In the genomic region with DNA sequence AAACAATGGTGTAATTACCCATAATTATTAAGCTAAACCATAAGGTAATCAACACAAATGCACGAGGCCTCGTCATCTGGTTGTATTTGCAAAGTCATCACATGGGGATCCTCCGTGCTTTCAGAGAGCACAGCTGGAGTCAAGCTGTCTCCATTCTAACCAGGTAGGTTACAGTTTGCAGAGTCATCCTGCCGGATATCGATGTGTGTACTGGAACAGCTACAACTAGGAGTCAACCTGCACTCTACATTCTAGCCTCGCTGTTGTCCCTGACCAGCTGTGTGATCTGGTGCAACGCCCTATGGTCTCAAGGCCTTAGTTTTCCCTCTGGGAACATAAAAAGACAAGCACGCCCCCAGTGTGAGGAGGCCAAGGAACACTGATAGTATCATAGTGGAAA, we compare ENCODE assay signal across 8 mouse cellular contexts. TPM values are rescaled to one million over a fixed set of nuclear protein-coding genes. Genes with fewer than 3 reads are reported as not detected.
DNase-seq lines count a peak whose midpoint lies in the region; ATAC-seq lines count a peak whose summit lies in the region.

No protein-coding gene starts in this region.

- H3K9me3 ChIP-seq in limb, embryonic 13.5 days: no peaks in the 10 kb centered on the region

- H3K4me1 ChIP-seq in limb, embryonic 13.5 days: peaks cover 7% of the 10 kb centered on the region; the same call in 1 of the 2 replicates

- H3K9ac ChIP-seq in limb, embryonic 13.5 days: no peak overlapping the region

- peak; percentile 49 for DNase-seq in adrenal gland, adult 2 months
- no peak for DNase-seq in adrenal gland, postnatal 25 days
- DNase-seq in ovary, adult 18-20 months (ENCODE audit: low spot score): peak; percentile 26
- DNase-seq in ovary, postnatal 14 days (ENCODE audit: low spot score): no peak
- no peak for DNase-seq in urinary bladder, postnatal 10 days (ENCODE audit: low spot score)
- no peak for DNase-seq in thymus, postnatal 10 days (ENCODE audit: low spot score in 2 of 2)
- DNase-seq in right cerebral cortex, postnatal 4 days: no peak

- H3K4me2 ChIP-seq in limb, embryonic 13.5 days (replicated peaks): peak overlapping the region; percentile 64

- peak overlapping the region; percentile 67; the same call in 1 of the 2 replicates for H3K4me3 ChIP-seq in limb, embryonic 13.5 days

- no peaks in the 10 kb centered on the region for H3K27me3 ChIP-seq in limb, embryonic 13.5 days

- 44% methylated on average over 8 of the region's 8 CpGs for WGBS in limb, embryonic 13.5 days

- H3K27ac ChIP-seq in limb, embryonic 13.5 days: no peak overlapping the region

- no peak for ATAC-seq in limb, embryonic 13.5 days (ENCODE audit: low FRiP score, low read depth)

- peaks cover 21% of the 10 kb centered on the region; the same call in 1 of the 2 replicates for H3K36me3 ChIP-seq in limb, embryonic 13.5 days

RNA-seq across cellular contexts. Expression of a gene that starts 2.1 kb away (rescaled TPM):
- total RNA-seq in adrenal gland, adult 2 months (2021): 100 to 1,000 TPM; 455 to 456 TPM
- 536 and 540 TPM in 2 replicates for polyA plus RNA-seq in adrenal gland, adult 2 months (2012; rRNA removed)
- 472 and 534 TPM in 2 replicates for total RNA-seq in adrenal gland, postnatal 25 days (2021)
- 342 and 349 TPM in 2 replicates for polyA plus RNA-seq in limb, embryonic 13.5 days (2015; fragmentation: Nextera tagmentation; extraction: Ambion mirVana)

RNA-seq across cellular contexts. Expression of a gene that starts 45.1 kb away (rescaled TPM):
- 1 to 10 TPM; 4.9 to 5.8 TPM for total RNA-seq in adrenal gland, adult 2 months (2021)
- 0.76 and 0.92 TPM in 2 replicates for polyA plus RNA-seq in adrenal gland, adult 2 months (2012; rRNA removed)
- 9.7 and 11.1 TPM in 2 replicates for total RNA-seq in adrenal gland, postnatal 25 days (2021)
- 2.8 and 3.1 TPM in 2 replicates for polyA plus RNA-seq in limb, embryonic 13.5 days (2015; fragmentation: Nextera tagmentation; extraction: Ambion mirVana)

Comparison
In these comparisons a context has a peak if more than half of its experiments do, and no peak if none do; other contexts are left out.
1. DNase-seq: peak in adrenal gland, adult 2 months (single experiment) and ovary, adult 18-20 months (single experiment); none in adrenal gland, postnatal 25 days (single experiment), ovary, postnatal 14 days (single experiment), urinary bladder, postnatal 10 days (single experiment), thymus, postnatal 10 days (0 of 2) and right cerebral cortex, postnatal 4 days (single experiment).